Mouse (Mus musculus) small intestine, adult 2 months (tissue): ENCODE results near the gene Cntf.

Experiments
- CTCF ChIP-seq: fragments of 200-500 bp; IDR thresholded peaks from 2 replicates; pipeline ENCODE4 v1.5.1; 2012; ENCODE audit warnings: low read depth, mild to moderate bottlenecking, control low read depth, inconsistent platforms, low read length, moderate library complexity, mixed read lengths; ENCODE audit not compliant: insufficient replicate concordance, insufficient read length; ENCODE audit errors: extremely low read depth
- POLR2A ChIP-seq: fragments of 200-500 bp; IDR thresholded peaks from 2 replicates; pipeline ENCODE4 v1.6.1; 2012; ENCODE audit warnings: low read depth, mild to moderate bottlenecking, control low read depth, inconsistent platforms, low read length, moderate library complexity

- no peak for TF ChIP-seq POLR2A
- no peak for TF ChIP-seq CTCF
These were observed 6.4 kb downstream of the Cntf start for GRCm38 (mm10) chr19:12758936-12759478.
